Mouse (Mus musculus): ENCODE data around the gene Atg4a. TPM values are rescaled to one million over a fixed set of nuclear protein-coding genes. Genes with fewer than 3 reads are reported as not detected.

The Atg4a gene
- total RNA-seq (2021): 10 to 100 TPM in 1 of 2 experiments, 1 to 10 TPM in 1; 8.2 to 10.3 TPM

DNA sequence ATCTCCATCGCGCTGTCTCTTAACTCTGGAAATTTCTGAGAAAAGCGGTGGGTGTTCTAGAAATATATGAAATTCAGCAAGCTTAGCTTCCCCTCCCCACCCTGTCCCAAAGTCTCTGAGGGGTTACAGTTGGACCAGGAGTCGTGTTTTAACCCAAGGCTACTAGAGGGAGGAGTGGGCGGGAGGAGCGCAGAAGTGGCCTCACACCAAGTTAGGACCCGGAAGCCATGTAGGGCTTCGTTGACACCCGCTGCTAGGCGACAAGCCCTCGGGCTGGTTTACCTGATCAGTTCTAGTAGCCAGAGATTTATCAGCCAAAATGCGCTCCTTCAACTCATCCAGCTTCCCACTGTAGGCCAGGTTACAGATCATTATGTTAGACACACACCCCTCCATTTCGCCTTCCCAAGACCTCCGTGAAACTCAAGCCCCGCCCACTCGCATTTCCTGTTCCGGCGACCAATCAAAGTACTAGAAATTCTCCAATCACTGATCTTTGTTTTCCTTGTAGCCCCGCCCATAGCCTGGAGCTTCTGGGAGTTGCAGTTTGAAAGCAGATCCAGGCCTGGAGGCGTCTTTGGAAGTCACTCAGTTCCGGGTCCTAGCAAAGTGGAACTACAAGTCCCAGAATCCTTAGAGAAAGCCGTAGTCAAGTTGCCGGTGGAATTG, at the start of gene Atg4a, which contains the start of gene Psmd10:
TSS of gene Atg4a (plus strand) at position 636 of the 669 bp plus-strand sequence.
TSS of gene Psmd10 (minus strand) at position 457 of the 669 bp plus-strand sequence.
- intact Hi-C loops (cut with DNase I): no loop called here

DNA sequence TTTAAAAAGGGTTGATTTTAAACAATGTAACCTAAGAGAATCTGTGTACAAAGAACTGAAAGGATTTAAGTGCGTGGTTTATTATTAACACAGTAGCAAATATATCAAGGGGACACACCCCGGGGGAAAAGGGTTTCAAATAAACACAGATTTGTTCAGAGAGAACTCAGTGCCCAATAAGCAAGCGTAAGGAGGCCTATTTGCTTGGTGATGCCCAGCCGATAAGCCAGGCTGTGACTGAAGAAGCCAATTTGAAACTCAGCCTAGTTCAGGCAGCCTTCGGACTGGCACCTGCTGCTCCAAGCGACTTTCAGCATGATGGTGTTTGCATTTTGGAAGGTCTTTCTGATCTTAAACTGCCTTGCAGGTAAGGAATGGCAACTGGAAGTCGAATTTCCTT, 49.3 kb upstream of the Atg4a start, which contains the start of gene Vsig1:
TSS of gene Vsig1 (plus strand) at position 249 of the 400 bp plus-strand sequence.
- intact Hi-C loops (cut with DNase I): no loop called here
- DNase-seq (ENCODE audit: low spot score in 2 of 2): no peak

More for the DNA sequence above, at the start of gene Atg4a, which contains the start of gene Psmd10:
- peak; percentile 88 to 97 for DNase-seq (ENCODE audit: low spot score in 2 of 2)

DNA sequence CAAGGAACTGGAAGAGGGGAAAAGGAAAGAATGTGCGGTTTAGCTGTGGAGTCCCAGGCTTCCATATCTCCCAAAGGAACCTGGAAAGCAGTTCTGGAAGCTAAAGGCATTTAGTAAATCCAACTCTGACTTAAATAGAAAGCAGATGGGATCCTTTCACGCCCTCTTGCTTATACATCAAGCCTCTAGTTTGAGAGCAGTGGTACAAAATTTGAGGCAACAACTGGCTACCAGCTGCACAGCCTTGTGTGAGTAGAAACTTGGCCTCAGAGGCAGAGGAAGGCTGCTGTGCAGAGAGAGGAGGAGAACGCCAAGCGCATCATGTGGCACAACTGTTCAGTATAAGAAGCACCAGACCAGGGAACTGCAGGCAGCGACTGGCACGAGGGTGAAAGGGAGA, 35.4 kb upstream of the Atg4a start:
- intact Hi-C loops (cut with DNase I): no loop called here
- peak in 1 of 2 experiments; percentile 37 for DNase-seq (ENCODE audit: low spot score in 2 of 2)

DNA sequence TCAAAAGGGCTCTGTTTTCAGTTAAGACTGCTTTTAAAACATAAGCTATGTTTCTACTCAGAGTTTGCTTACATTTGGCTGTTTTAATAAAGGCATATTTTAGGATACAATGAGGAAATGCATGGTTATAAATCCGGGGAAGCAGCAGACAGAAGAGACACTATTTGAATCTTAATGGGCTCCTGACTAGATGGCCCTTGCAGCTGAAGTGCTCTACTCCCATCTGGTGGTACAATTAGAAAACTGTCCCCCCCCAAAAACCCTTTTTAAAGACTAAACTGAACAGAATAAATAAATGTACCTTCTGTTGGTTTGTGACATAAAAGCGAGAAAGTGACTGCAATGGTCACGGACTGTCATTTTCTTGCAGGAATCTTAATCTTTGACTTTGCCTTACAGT, 24.6 kb upstream of the Atg4a start:
- peak in 1 of 2 experiments; percentile 32 for DNase-seq (ENCODE audit: low spot score in 2 of 2)
- intact Hi-C loops (cut with DNase I): loop anchor here (5.0 kb wide), 1 partner anchor 440 kb away; no protein-coding TSS in a partner anchor

DNA sequence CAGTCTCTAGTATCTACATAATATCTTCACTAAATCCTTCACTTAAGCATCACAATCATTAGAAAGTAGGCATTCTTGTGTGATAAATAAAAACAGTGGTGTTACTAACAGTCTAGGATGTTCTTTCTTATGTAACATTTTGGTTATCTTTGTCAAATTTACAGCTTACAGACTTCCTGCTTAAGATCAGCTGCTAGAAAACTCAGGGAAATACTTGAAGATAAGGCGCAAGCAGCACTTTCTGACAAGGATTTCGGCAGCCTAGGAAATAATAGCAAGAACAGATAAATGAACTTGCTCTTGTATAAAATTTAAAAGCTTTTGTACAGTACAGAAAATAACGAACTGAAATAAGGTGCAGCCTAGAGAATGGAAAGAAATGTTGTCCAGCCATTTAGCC, 23.4 kb upstream of the Atg4a start:
- intact Hi-C loops (cut with DNase I): loop anchor here (5.0 kb wide), 1 partner anchor 441 kb away; no protein-coding TSS in a partner anchor
- DNase-seq (ENCODE audit: low spot score in 2 of 2): no peak

DNA sequence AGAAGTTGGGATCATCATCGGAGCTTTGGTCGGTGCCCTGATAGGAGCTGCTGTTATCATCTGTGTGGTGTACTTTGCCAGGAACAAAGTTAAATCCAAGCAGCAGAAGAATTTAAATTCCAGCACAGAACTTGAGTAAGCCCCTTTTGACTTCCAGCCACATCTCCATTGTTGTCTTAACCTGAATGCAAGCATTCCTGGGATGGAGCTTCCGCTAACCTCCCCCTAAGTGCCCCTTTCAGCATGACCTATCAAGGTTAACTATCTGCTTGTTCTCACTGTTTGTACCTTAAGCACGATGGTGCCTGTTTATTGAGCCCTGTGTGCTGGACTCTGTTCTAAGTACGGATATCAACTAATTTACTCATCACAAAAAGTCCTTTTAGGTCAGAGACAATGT, 20.4 kb upstream of the Atg4a start:
- intact Hi-C loops (cut with DNase I): no loop called here
- no peak for DNase-seq (ENCODE audit: low spot score in 2 of 2)

DNA sequence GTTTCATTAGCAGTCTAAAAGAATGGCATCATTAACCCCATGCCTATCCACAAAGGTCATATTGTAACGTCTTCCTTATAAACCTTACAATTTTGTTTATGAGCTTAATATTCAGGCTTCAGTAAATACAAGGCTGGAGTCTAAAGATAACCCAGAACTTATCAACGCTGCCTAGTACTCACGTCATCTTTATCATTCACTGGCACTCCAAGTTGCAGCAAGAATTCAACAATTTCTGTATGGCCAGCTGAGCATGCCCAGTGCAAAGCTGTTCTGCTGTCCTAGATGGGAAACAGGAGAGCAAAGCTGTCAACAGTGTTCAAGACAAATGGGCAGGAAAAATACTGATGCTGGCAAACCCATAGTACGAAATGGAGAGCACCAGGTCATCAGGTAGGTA, 3.1 kb upstream of the Atg4a start:
- intact Hi-C loops (cut with DNase I): no loop called here

DNA sequence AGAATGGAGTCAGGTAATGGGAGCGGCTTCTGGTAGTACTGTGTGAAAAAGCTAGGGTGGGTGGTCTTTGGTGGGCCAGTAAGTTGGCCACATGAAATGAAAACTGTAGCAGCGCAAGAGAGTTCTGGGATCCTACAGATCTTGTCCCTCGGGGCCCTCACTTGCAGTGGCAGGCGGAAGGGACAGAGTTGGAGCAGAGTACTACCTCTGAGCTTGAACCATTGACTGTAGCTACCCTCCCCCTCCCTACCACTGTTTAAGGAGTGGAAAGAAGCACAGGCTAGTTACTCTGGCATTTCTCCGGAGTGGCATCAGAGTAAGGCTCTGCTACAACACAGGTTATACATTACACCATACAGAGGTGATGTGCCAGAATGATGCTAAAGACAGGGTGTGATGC, 252 bp downstream of the Atg4a start:
- intact Hi-C loops (cut with DNase I): no loop called here

More for the DNA sequence above, 3.1 kb upstream of the Atg4a start:
- no peak for DNase-seq (ENCODE audit: low spot score in 2 of 2)

DNA sequence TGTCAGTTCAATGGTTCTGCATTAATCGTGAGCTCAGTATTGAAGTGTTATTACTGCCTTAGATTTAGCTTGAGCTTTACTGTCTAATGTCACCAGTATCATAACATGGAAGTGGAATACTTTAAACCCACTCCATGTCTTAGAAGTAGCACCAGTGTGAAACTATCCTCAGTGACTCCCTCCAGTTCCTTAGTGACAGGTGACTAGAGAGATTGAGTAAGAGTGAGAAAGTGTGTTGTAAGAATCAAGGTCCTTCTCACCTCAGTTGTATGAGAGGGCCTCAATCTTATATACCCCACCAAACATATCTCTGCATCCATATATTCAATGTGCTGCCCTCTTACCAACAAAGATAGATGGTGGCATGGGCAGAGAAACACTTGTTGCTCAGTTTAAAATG, 22.2 kb downstream of the Atg4a start:
- intact Hi-C loops (cut with DNase I): no loop called here
- no peak for DNase-seq (ENCODE audit: low spot score in 2 of 2)

More for the DNA sequence above, 252 bp downstream of the Atg4a start:
- DNase-seq (ENCODE audit: low spot score in 2 of 2): no peak

DNA sequence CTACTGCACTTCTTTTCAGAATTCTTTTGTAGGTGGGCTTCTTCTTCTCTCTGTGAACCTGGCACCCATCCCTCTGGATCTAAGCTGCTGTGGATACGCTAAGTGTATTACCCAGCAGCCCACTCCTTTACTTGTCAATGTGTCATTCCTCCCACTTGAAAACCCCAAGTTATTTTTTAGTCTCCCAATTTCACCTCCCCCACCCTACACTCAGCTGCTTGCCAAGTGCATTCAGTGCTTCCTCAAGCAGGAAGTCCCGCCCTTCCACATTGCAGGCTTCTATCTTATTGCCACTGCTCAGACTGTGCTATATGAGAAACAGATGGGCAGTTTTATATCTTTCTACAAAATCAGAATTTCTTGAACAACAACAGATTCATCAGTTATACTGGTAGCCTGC, 22.8 kb downstream of the Atg4a start:
- peak; percentile 30 to 81 for DNase-seq (ENCODE audit: low spot score in 2 of 2)
- intact Hi-C loops (cut with DNase I): no loop called here

DNA sequence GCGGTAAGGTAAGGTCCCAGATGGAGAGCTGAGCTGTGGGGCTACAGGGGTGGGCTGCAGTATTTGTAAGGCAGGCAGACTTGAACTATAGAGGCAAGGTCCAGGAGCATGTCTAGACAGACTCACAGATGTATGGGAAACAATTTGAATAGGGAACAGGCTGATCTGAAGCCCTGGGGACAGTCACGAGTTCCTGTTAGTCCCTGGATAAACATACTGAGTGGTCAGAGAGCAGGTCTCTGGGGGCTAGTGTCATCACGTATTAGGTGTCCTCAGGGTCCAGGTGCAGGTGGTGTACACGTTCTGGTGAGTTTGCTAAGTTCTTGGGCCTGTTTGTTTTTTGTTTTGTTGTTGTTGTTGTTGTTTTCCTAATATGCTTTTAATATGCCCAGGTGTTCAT, 23.5 kb downstream of the Atg4a start:
- intact Hi-C loops (cut with DNase I): no loop called here
- no peak for DNase-seq (ENCODE audit: low spot score in 2 of 2)

DNA sequence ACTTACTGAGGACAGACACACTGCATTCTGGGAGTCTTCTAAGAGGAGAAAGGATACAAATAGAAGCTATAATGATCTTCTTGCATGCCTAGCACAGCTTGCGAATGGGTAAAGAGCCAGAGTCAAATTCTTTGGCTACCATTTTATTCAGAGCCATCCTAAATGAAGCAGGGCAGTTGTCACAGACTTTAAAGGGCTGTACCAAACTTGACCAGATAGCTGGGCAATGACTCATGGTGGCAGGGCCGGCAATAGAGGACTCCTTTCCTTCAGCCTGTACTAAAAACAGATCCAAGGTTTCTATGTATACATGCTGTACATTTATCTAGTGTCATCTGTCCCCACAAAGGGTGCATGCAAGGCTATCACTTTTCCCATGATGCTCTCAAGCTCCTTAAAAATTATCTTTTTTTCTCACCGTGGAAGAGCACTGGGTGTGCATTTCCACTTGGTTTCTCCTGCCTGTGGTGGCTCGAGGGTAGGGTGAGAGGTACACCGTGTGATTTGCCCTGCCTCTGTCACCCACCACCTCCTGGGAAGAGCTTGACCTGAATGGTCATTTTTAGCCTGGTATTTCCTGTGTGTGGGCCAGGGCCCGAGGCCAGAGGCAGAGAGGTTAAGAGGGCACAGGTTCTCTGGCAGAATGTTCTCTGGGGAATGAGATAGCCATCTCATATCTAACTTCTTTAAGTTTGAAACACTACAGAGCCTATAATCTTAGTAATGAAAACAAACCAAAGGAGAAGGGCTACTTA, 26.7 kb downstream of the Atg4a start:
- intact Hi-C loops (cut with DNase I): no loop called here

DNA sequence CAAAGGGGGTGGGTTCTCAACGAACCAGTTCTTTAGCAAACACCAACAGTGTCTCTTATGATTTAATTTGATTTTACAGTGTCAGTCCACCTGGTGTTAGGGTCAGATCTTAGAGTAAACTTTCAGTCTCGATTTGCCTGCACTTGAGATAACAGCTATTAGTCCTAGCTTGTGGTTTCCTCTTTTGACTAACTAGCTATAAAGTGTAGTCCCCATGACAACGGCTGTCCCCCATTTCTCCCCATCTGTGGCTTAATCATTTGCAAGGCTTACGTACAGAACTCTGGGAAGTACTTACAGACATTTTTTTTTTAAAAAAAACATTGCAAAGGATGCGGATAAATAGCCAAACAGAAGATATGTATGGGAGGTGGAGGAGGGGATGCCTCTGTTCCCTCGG, 28.1 kb downstream of the Atg4a start:
- intact Hi-C loops (cut with DNase I): no loop called here
- no peak for DNase-seq (ENCODE audit: low spot score in 2 of 2)

More for the DNA sequence above, 26.7 kb downstream of the Atg4a start:
- no peak for DNase-seq (ENCODE audit: low spot score in 2 of 2)

DNA sequence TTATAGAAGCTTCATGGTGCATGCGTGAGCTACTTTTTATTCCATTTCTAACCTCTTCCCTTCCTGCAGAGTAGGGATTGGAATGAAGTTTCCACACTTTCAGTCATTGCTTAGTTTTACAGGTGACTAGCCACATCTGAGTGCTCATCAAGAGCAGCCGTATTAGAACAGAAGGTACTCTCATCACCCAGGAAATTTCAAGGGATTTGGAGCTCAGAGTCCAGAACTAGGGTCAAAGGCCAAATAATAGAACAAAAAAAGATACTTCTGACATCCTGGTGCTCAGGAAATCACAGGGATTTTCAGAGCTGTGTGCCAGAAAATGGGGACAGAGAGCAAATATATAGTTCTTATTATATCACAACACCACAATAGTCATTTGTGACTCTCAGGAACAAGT, 28.5 kb downstream of the Atg4a start:
- intact Hi-C loops (cut with DNase I): no loop called here

DNA sequence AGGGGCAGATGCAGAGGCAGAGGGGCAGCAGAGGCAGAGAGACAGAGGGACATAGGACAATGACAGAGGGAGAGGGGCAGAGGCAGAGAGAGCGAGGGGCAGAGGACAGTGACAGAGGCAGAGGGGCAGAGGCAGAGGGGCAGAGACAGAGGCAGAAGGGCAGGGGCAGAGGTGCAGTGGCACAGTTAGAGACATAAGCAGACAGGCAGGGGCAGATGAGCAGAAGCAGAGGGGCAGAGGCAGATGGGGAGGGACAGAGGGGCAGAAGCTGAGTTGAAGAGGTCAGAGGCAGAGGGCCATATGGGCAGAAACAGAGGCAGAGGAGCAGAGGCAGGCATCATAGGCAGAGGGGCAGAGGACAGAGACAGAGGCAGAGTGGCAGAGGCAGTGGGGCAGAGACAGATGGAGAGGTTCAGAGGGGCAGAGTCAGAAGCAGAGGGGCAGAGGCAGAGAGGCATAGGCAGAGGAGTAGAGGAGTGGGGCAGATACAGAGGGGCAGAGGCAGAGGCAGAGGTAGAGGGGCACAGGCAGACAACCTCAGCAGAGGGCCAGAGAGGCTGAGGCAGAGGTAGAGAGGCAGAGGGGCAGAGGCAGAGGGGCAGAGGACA, 40.3 kb downstream of the Atg4a start:
- intact Hi-C loops (cut with DNase I): no loop called here
- DNase-seq (ENCODE audit: low spot score in 2 of 2): no peak

More for the DNA sequence above, 28.5 kb downstream of the Atg4a start:
- DNase-seq (ENCODE audit: low spot score in 2 of 2): no peak

DNA sequence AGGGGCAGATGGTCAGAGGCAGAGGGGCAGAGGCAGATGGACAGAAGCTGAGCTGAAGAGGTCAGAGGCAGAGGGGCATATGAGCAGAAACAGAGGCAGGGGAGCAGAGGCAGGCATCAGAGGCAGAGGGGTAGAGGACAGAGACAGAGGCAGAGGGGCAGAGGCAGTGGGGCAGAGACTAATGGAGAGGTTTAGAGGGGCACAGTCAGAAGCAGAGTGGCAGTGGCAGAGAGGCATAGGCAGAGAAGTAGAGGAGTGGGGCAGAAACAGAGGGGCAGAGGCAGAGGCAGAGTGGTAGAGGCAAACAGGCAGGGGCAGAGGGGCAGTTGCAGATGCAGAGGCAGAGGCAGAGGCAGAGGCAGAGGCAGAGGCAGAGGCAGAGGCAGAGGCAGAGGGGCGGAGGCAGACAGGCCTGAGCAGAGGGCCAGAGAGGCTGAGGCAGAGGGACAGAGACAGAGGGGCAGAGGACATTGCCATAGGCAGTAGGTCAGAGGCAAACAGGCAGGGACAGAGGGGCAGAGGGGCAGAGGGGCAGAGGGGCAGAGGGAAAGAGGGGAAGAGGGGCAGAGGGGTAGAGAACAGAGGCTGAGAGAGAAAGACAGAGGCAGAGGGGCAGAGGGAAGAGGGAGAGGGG, 41.3 kb downstream of the Atg4a start:
- intact Hi-C loops (cut with DNase I): no loop called here

DNA sequence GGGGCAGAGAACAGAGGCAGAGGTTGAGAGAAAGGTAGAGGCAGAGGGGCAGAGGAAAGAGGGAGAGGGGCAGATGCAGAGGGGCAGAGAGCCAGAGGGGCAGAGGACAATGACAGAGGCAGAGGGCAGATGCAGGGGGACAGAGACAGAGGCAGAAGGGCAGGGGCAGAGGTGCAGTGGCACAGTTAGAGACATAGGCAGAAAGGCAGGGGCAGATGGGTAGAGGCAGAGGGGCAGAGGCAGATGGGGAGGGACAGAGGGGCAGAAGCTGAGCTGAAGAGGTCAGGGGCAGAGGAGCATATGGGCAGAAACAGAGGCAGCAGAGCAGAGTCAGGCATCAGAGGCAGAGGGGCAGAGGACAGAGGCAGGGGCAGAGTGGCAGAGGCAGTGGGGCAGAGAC, 42.2 kb downstream of the Atg4a start:
- no peak for DNase-seq (ENCODE audit: low spot score in 2 of 2)
- intact Hi-C loops (cut with DNase I): no loop called here

More for the DNA sequence above, 41.3 kb downstream of the Atg4a start:
- DNase-seq (ENCODE audit: low spot score in 2 of 2): no peak

DNA sequence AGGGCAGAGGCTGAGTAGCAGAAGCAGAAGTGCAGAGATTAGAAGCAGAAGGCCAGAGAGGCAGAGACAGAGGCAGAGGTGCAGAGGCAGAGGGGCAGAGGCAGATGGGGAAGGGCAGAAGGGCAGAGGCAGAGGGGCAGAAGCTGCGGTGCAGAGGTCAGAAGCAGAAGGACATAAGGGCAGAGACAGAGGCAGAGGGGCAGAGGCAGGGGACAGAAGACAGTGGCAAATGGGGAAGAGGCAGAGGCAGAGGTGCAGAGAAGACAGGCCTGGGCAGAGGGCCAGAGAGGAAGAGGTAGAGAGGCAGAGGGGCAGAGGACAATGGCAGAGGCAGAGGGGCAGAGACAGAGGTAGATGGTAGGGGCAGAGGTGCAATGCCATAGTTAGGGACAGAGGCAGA, 193.0 kb downstream of the Atg4a start:
- intact Hi-C loops (cut with DNase I): no loop called here
- no peak for DNase-seq (ENCODE audit: low spot score in 2 of 2)

DNA sequence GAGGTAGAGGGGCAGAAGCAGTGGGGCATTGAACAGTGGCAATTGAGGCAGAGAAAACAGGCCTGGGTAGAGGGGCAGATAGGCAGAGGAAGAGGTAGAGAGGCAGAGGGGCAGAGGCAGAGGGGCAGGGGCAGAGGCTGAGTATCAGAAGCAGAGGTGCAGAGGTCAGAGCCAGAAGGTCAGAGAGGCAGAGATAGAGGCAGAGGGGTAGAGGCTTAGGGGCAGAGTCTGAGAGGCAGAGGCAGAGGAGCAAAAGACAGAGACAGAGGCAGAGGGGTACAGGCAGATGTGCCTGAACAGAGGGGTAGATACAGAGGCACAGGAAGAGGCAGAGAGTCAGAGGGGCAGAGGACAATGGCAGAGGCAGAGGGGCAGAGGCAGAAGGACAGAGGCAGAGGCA, 193.6 kb downstream of the Atg4a start:
- no peak for DNase-seq (ENCODE audit: low spot score in 2 of 2)
- intact Hi-C loops (cut with DNase I): no loop called here

DNA sequence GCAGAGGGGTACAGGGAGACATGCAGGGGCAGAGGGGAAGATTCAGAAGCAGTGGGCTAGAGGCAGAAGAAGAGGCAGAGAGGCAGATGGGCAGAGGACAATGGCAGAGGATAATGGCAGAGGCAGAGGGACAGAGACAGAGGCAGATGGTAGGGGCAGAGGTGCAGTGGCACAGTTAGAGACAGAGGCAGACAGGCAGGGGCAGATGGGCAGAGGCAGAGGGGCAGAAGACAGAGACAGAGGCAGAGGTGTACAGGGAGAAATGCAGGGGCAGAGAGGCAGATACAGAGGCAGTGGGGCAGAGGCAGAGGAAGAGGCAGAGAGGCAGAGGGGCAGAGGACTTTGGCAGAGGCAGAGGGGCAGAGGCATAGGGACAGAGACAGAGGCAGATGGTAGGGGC, 194.5 kb downstream of the Atg4a start:
- no peak for DNase-seq (ENCODE audit: low spot score in 2 of 2)
- intact Hi-C loops (cut with DNase I): no loop called here

Measured in left cerebral cortex, postnatal 25 days (tissue).